In the genomic region with DNA sequence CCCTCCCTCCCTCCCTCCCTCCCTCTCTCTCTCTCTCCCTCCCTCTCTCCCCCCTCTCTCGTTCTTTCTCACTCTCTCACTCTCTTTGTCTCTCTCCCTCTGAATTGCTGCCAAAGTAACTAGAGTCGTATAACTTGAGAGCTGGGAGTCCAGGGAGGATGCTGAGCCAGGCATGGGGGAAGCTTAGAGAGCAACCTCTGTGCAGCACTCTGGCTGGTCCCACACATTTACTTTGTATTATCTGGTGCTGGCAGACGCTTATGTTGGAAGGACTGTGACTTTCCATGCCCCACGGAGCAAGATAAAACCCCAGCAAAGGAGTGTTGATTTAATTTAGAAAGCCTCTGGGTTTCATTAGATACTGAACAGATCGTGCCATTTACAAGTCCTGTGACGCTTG, we compare ENCODE assay signal across 12 mouse cellular contexts.
DNase-seq lines count a peak whose midpoint lies in the region; ATAC-seq and TF ChIP-seq lines count a peak whose summit lies in the region.
"Had no signal": no experiment of that assay in that cellular context is flagged by ENCODE, and none has a peak within 500 bp of the region (broad histone marks: within the 10 kb centered on the region; RNA-seq: fewer than 3 reads in every experiment).

No protein-coding gene starts in this region.

- H3K9ac ChIP-seq in heart, embryonic 12.5 days: no peak overlapping the region
- no peak overlapping the region for H3K9ac ChIP-seq in neural tube, embryonic 13.5 days
- H3K9ac ChIP-seq in hindbrain, embryonic 14.5 days: no peak overlapping the region
- no peak overlapping the region for H3K9ac ChIP-seq in midbrain, postnatal 0 days (replicated peaks; ENCODE audit: low read length, poor library complexity, severe bottlenecking)

- intact Hi-C loops in heart, postnatal 36 days (cut with DNase I): no loop called here

- no peak for TF ChIP-seq POLR2A in cerebellum, adult 2 months (IDR thresholded peaks at IDR 0.05; ENCODE audit: borderline replicate concordance, insufficient read depth, low read length)

- H3K9me3 ChIP-seq in heart, embryonic 12.5 days (replicated peaks): no peaks in the 10 kb centered on the region
- no peaks in the 10 kb centered on the region for H3K9me3 ChIP-seq in neural tube, embryonic 13.5 days
- no peaks in the 10 kb centered on the region for H3K9me3 ChIP-seq in hindbrain, embryonic 14.5 days (ENCODE audit: control insufficient read depth, low read length)
- H3K9me3 ChIP-seq in midbrain, postnatal 0 days (ENCODE audit: low read length): no peaks in the 10 kb centered on the region

- ATAC-seq in heart, embryonic 12.5 days (ENCODE audit: insufficient number of reproducible peaks, low FRiP score): peak; percentile 83
- ATAC-seq in neural tube, embryonic 13.5 days (ENCODE audit: low read depth): peak; percentile 73
- peak; percentile 50; the same call in 1 of the 2 replicates for ATAC-seq in hindbrain, embryonic 14.5 days (ENCODE audit: low FRiP score)
- peak; percentile 38 for ATAC-seq in midbrain, postnatal 0 days (ENCODE audit: low FRiP score)
- ATAC-seq in erythroid progenitor cell, adult 5-6 weeks (replicated peaks; ENCODE audit: low FRiP score, poor library complexity, severe bottlenecking): no peak

- no peak overlapping the region for H3K4me2 ChIP-seq in heart, embryonic 12.5 days
- no peak overlapping the region for H3K4me2 ChIP-seq in neural tube, embryonic 13.5 days
- H3K4me2 ChIP-seq in hindbrain, embryonic 14.5 days (replicated peaks): no peak overlapping the region
- no peak overlapping the region for H3K4me2 ChIP-seq in midbrain, postnatal 0 days (ENCODE audit: low read depth, low read length, poor library complexity, severe bottlenecking)

- H3K27ac ChIP-seq in heart, embryonic 12.5 days (ENCODE audit: poor library complexity, severe bottlenecking): peak overlapping the region; percentile 26
- H3K27ac ChIP-seq in neural tube, embryonic 13.5 days (replicated peaks): no peak overlapping the region
- 0 out of 2 replicates have a peak overlapping the region, but pooled peaks have one; percentile 55 for H3K27ac ChIP-seq in hindbrain, embryonic 14.5 days
- no peak overlapping the region for H3K27ac ChIP-seq in midbrain, postnatal 0 days (ENCODE audit: low read depth, low read length)
- H3K27ac ChIP-seq in cerebellum, adult 2 months (ENCODE audit: insufficient read depth, low read length): no peak overlapping the region

- H3K36me3 ChIP-seq in heart, embryonic 12.5 days: no peaks in the 10 kb centered on the region
- H3K36me3 ChIP-seq in neural tube, embryonic 13.5 days: no peaks in the 10 kb centered on the region
- no peaks in the 10 kb centered on the region for H3K36me3 ChIP-seq in hindbrain, embryonic 14.5 days (replicated peaks; ENCODE audit: control insufficient read depth, insufficient read depth)
- no peaks in the 10 kb centered on the region for H3K36me3 ChIP-seq in midbrain, postnatal 0 days (ENCODE audit: insufficient read depth, low read length)

- no peak overlapping the region for H3K4me3 ChIP-seq in heart, embryonic 12.5 days
- H3K4me3 ChIP-seq in neural tube, embryonic 13.5 days: no peak overlapping the region
- no peak overlapping the region for H3K4me3 ChIP-seq in hindbrain, embryonic 14.5 days (replicated peaks; ENCODE audit: low read length)
- no peak overlapping the region for H3K4me3 ChIP-seq in midbrain, postnatal 0 days (ENCODE audit: low read depth, low read length)
- H3K4me3 ChIP-seq in cerebellum, adult 2 months (replicated peaks; ENCODE audit: insufficient read depth, low read depth, low read length): no peak overlapping the region

- no peak for DNase-seq in heart, postnatal 36 days
- no peak for DNase-seq in neural tube, embryonic 10.5 days (ENCODE audit: extremely low spot score, low spot score)
- no peak for DNase-seq in hindbrain, embryonic 14.5 days (ENCODE audit: low spot score)
- DNase-seq in midbrain, postnatal 0 days (ENCODE audit: low spot score): peak; percentile 59
- no peak for DNase-seq in cerebellum, adult 2 months
- DNase-seq: cerebellum, adult 9-11 months; layer of hippocampus, postnatal 36 days; lung, adult 18-20 months; thymus, postnatal 14 days had no signal

- no peaks in the 10 kb centered on the region for H3K27me3 ChIP-seq in heart, embryonic 12.5 days (replicated peaks)
- H3K27me3 ChIP-seq in neural tube, embryonic 13.5 days: no peaks in the 10 kb centered on the region
- H3K27me3 ChIP-seq in hindbrain, embryonic 14.5 days (ENCODE audit: control insufficient read depth, insufficient read depth, low read length): no peaks in the 10 kb centered on the region
- no peaks in the 10 kb centered on the region for H3K27me3 ChIP-seq in midbrain, postnatal 0 days (ENCODE audit: insufficient read depth, low read length)
- H3K27me3 ChIP-seq in cerebellum, adult 2 months (ENCODE audit: control insufficient read depth, insufficient read depth, low read length): no peaks in the 10 kb centered on the region

- WGBS in heart, embryonic 12.5 days: 11% methylated on average over 6 of the region's 6 CpGs
- WGBS in neural tube, embryonic 13.5 days: 25% methylated on average over 5 of the region's 6 CpGs
- 24% methylated on average over 6 of the region's 6 CpGs for WGBS in hindbrain, embryonic 14.5 days
- WGBS in midbrain, postnatal 0 days: 18% methylated on average over 6 of the region's 6 CpGs
- WGBS in cerebellum, adult 2 months: 33% methylated on average over 6 of the region's 6 CpGs

- peaks cover 12% of the 10 kb centered on the region; the same call in 1 of the 2 replicates for H3K4me1 ChIP-seq in heart, embryonic 12.5 days (replicated peaks)
- H3K4me1 ChIP-seq in neural tube, embryonic 13.5 days (replicated peaks): peaks cover 20% of the 10 kb centered on the region
- peaks cover 6% of the 10 kb centered on the region; the same call in 1 of the 2 replicates for H3K4me1 ChIP-seq in hindbrain, embryonic 14.5 days (replicated peaks; ENCODE audit: control insufficient read depth, insufficient read depth, low read length)
- H3K4me1 ChIP-seq in midbrain, postnatal 0 days (ENCODE audit: insufficient read depth, low read length): no peaks in the 10 kb centered on the region; the same call in 1 of the 2 replicates
- H3K4me1 ChIP-seq in cerebellum, adult 2 months (ENCODE audit: control insufficient read depth, insufficient read depth, low read length): no peaks in the 10 kb centered on the region; the same call in 1 of the 2 replicates

- no peak for TF ChIP-seq CTCF in midbrain, postnatal 0 days (IDR thresholded peaks at IDR 0.05)
- no peak for TF ChIP-seq CTCF in cerebellum, adult 2 months (IDR thresholded peaks at IDR 0.05; ENCODE audit: borderline replicate concordance, insufficient read depth, low read depth, low read length)

Comparison
In these comparisons a context has a peak if more than half of its experiments do, and no peak if none do; other contexts are left out.
1. H3K27ac ChIP-seq: peak in heart, embryonic 12.5 days (single experiment) and hindbrain, embryonic 14.5 days (single experiment); none in neural tube, embryonic 13.5 days (single experiment), midbrain, postnatal 0 days (single experiment) and cerebellum, adult 2 months (single experiment).